Mouse (Mus musculus) heart, embryonic 11.5 days (tissue): ENCODE measurements around the gene Foxj3. TPM values are rescaled to one million over a fixed set of nuclear protein-coding genes. Genes with fewer than 3 reads are reported as not detected.
"Not testable (repeated sequence)": the region's sequence is repeated elsewhere in the genome, so short reads cannot be mapped to it uniquely, and the experiment has no call there.

Source experiments
- ATAC-seq: fragments of 200-750 bp; cut with Nextera tagmentation; replicated peaks from 2 replicates; pipeline ENCODE4 v1.8.0; 2017; ENCODE audit warnings: moderate library complexity; ENCODE audit not compliant: insufficient number of reproducible peaks, low FRiP score, low TSS enrichment
- H3K27ac ChIP-seq: fragments of 300-500 bp; sonication (generic); 2 replicates; pipeline ENCODE4 v1.5.1; 2014; ENCODE audit warnings: mild to moderate bottlenecking, low read depth, low read length
- H3K27me3 ChIP-seq: fragments of 300-500 bp; sonication (generic); 2 replicates; pipeline ENCODE4 v1.6.1; 2014; ENCODE audit warnings: mild to moderate bottlenecking, low read length, mixed read lengths; ENCODE audit not compliant: control insufficient read depth, insufficient read depth
- H3K36me3 ChIP-seq: fragments of 300-500 bp; sonication (generic); 2 replicates; pipeline ENCODE4 v1.6.1; 2014; ENCODE audit warnings: mild to moderate bottlenecking, low read length, moderate library complexity, mixed read lengths; ENCODE audit not compliant: control insufficient read depth, insufficient read depth
- H3K4me1 ChIP-seq: fragments of 300-500 bp; sonication (generic); 2 replicates; pipeline ENCODE4 v1.6.1; 2014; ENCODE audit warnings: low read length; ENCODE audit not compliant: control insufficient read depth, insufficient read depth
- H3K4me2 ChIP-seq: fragments of 300-500 bp; sonication (generic); 2 replicates; pipeline ENCODE4 v1.6.1; 2014; ENCODE audit warnings: mild to moderate bottlenecking, moderate library complexity
- H3K4me3 ChIP-seq: fragments of 300-500 bp; sonication (generic); 2 replicates; pipeline ENCODE4 v1.5.1; 2014; ENCODE audit warnings: low read depth, low read length
- H3K9ac ChIP-seq: fragments of 300-500 bp; sonication (generic); 2 replicates; pipeline ENCODE4 v1.6.1; 2014; ENCODE audit warnings: mild to moderate bottlenecking, low read depth, low read length, moderate library complexity
- H3K9me3 ChIP-seq: fragments of 300-500 bp; sonication (generic); replicated peaks from 2 replicates; pipeline ENCODE4 v1.6.1; 2016; ENCODE audit warnings: low read length; ENCODE audit not compliant: control insufficient read depth
- WGBS: fragments of 180-500 bp; shearing (Covaris S2); extraction: QIAGEN DNeasy Blood & Tissue Kit; methylation state at CpG from one replicate; pipeline ENCODE4 v1.1.7; 2014; ENCODE audit not compliant: insufficient replicate concordance; 5-methylcytosine and 5-hydroxymethylcytosine counted together
- polyA plus RNA-seq: library from polyadenylated mRNA; unstranded; fragments of >200 nt; fragmentation: Nextera tagmentation; extraction: Ambion mirVana; gene quantifications from 2 replicates; pipeline ENCODE4 v1.2.1, GENCODE M21; 2014

The Foxj3 gene
- 19.3 and 25.6 TPM in 2 replicates for polyA plus RNA-seq

DNA sequence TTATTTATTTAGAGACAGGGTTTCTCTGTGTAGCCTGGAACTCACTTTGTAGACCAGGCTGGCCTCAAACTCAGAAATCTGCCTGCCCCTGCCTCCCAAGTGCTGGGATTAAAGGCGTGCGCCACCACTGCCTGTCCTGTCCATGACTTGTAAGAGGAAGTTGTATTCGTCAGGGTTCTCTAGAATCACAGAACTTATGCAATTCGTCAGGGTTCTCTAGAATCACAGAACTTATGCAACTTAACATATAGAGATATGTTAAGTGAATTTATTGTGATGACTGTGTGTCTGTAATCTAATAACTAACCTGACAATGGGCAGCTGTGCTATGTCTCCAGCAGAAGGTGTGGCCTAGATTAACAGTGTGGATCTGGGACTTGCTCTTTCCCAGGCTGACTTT, at the start of gene Foxj3:
Foxj3 (plus strand) TSS at position 390 of the 400 bp plus-strand sequence.
- peaks cover 13% of the 10 kb centered on the region; the same call in 1 of the 2 replicates for H3K4me1 ChIP-seq
- H3K4me2 ChIP-seq, ATAC-seq, H3K27me3 ChIP-seq, H3K9me3 ChIP-seq, H3K9ac ChIP-seq, H3K27ac ChIP-seq, H3K36me3 ChIP-seq, H3K4me3 ChIP-seq: not testable (repeated sequence)
- 81% methylated on average over 4 of the region's 4 CpGs for WGBS

DNA sequence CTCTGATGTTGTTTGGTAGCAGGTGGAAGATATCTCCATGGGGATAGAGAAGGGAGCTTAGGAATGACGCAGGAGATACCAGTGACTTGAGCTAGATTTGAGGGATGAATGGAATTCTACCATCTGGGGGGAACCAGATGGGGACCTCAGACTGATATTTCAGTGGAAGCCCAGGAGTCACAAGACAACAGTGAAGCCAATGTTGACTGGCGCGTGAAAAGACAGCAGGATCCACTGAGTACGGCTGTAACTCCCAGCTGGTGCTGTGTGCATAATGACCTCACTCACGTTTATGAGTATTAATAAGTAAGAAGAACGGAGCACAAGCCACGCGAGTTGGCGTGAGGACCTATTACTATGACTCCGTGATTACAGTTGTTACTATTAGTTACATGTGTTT, 47.1 kb upstream of the Foxj3 start:
- WGBS = 85% methylated on average over 10 of the region's 10 CpGs
- no peak for ATAC-seq
- Histone ChIP-seq H3K4me2 (no peak overlapping the region), H3K9me3 (no peaks in the 10 kb centered on the region; the same call in 1 of the 2 replicates), H3K4me1 (peaks cover 5% of the 10 kb centered on the region; the same call in 1 of the 2 replicates), H3K9ac (no peak overlapping the region), H3K4me3 (no peak overlapping the region), H3K27me3 (peaks cover 19% of the 10 kb centered on the region), H3K27ac (no peak overlapping the region), H3K36me3 (no peaks in the 10 kb centered on the region)

DNA sequence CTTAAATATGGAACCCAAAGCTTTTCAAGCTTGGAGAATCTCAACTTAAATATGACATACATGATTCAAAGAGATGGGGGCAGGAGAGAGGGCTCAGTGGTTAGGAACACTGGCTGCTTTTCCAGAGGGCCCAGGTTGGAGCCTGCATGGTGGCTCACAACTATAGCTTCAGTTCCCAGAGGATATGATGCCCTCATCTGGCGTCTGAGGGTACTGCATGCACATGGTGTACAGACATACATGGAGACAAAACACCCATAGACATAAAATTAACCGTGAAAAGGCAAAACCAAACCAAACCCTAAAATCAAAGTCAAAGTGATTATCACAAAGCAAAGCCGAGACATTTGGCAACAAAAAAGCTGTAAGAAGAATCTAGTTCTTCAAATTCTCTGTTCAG, 46.0 kb upstream of the Foxj3 start:
- H3K4me2 ChIP-seq = no peak overlapping the region
- ATAC-seq = no peak
- WGBS = 68% methylated on average over 3 of the region's 3 CpGs

GRCm38 (mm10) chr4:119492291-119492932, 44.4 kb upstream of the Foxj3 start, which contains the start of gene Rimkla:
Gene Rimkla, minus strand, starts transcription at chr4:119492628.
- peaks cover 23% of the 10 kb centered on the region for H3K27me3 ChIP-seq
- peak; percentile 66 for ATAC-seq
- H3K4me3 ChIP-seq = peak within 1 kb of the TSS; percentile 61
- no peaks in the 10 kb centered on the region; the same call in 1 of the 2 replicates for H3K9me3 ChIP-seq
- peak within 1 kb of the TSS; percentile 67 for H3K9ac ChIP-seq
- peak within 1 kb of the TSS; percentile 80 for H3K4me2 ChIP-seq
- no peaks in the 10 kb centered on the region for H3K36me3 ChIP-seq
- peaks cover 5% of the 10 kb centered on the region; the same call in 1 of the 2 replicates for H3K4me1 ChIP-seq
- WGBS = under 1% methylated on average over 76 of the region's 77 CpGs
- H3K27ac ChIP-seq = no peak within 1 kb of the TSS

More for the DNA sequence above, 46.0 kb upstream of the Foxj3 start:
- Histone ChIP-seq H3K4me1 (peaks cover 5% of the 10 kb centered on the region; the same call in 1 of the 2 replicates), H3K9ac (no peak overlapping the region), H3K27ac (no peak overlapping the region), H3K27me3 (peaks cover 23% of the 10 kb centered on the region), H3K4me3 (no peak overlapping the region), H3K36me3 (no peaks in the 10 kb centered on the region), H3K9me3 (no peaks in the 10 kb centered on the region; the same call in 1 of the 2 replicates)

- Histone ChIP-seq H3K27ac (no peak overlapping the region), H3K36me3 (no peaks in the 10 kb centered on the region), H3K4me2 (peak overlapping the region; percentile 80), H3K27me3 (peaks cover 23% of the 10 kb centered on the region), H3K9me3 (no peaks in the 10 kb centered on the region; the same call in 1 of the 2 replicates), H3K4me1 (peaks cover 5% of the 10 kb centered on the region; the same call in 1 of the 2 replicates), H3K4me3 (peak overlapping the region; percentile 61), H3K9ac (peak overlapping the region; percentile 67; the same call in 1 of the 2 replicates)
- WGBS = 36% methylated on average over 10 of the region's 10 CpGs
- ATAC-seq = no peak
These were observed 43.9 kb upstream of the Foxj3 start for GRCm38 (mm10) chr4:119492933-119493327.

DNA sequence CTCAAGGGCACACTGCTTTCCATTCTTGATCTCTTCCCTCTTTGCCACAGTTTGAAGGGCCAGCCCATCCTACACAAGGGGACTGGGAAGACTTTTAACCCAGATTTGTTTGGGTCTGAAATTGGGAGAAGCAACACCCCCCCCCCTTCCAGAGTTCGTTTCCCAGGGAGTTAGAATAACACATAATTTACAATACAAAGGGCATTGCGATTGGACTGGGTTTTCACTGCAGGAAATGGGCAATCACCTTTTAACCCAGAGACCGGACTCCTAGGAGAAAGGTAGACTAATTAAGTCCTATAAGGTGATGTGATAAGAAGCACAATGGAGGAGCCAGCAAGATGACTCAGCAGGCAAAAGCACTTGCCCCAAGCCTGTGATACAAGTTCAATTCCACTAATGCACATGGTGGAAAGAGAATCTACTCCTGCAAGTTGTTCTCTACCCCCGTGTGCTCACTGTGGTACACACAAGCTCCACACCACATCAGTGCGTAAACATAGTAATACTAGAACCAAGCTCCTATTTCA, 38.4 kb upstream of the Foxj3 start:
- Histone ChIP-seq H3K9me3 (no peaks in the 10 kb centered on the region), H3K4me2 (no peak overlapping the region), H3K4me3 (no peak overlapping the region), H3K27me3 (peaks cover 10% of the 10 kb centered on the region; the same call in 1 of the 2 replicates), H3K27ac (no peak overlapping the region), H3K36me3 (no peaks in the 10 kb centered on the region), H3K9ac (no peak overlapping the region), H3K4me1 (no peaks in the 10 kb centered on the region)
- ATAC-seq = no peak
- 65% methylated on average over 5 of the region's 5 CpGs for WGBS

- 73% methylated on average over 2 of the region's 2 CpGs for WGBS
- no peak overlapping the region for H3K4me3 ChIP-seq
- no peak overlapping the region for H3K27ac ChIP-seq
- H3K4me1 ChIP-seq = peaks cover 5% of the 10 kb centered on the region; the same call in 1 of the 2 replicates
- no peaks in the 10 kb centered on the region for H3K9me3 ChIP-seq
- no peak overlapping the region for H3K4me2 ChIP-seq
- no peaks in the 10 kb centered on the region for H3K36me3 ChIP-seq
- H3K9ac ChIP-seq = no peak overlapping the region
- no peaks in the 10 kb centered on the region for H3K27me3 ChIP-seq
- no peak for ATAC-seq
These were observed 25.2 kb upstream of the Foxj3 start for GRCm38 (mm10) chr4:119511591-119511990.

DNA sequence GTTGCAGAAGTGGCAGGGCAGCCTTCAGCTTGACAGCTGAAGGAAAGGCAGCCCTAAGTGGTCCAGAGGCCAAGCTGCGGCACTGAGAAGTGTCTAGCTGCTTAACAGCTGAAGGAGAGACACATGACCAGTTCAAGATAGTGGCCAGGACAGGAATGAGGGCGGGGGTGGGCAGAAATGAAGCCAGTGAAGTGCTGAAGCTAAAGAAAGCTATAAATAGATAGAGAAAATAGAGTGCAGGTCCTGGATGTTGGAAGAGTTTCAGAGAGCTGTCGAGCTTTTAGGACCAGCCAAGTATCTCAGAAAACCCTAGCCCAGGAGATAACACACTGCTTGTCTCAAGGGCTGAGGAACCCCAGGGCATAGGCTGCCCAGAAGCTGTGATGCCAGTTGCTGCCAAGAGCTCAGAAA, 24.1 kb upstream of the Foxj3 start:
- Histone ChIP-seq H3K36me3 (no peaks in the 10 kb centered on the region), H3K4me3 (0 out of 2 replicates have a peak overlapping the region, but pooled peaks have one; percentile 6), H3K9ac (no peak overlapping the region), H3K9me3 (no peaks in the 10 kb centered on the region), H3K4me2 (peak overlapping the region; percentile 36), H3K27me3 (no peaks in the 10 kb centered on the region), H3K27ac (peak overlapping the region; percentile 86), H3K4me1 (peaks cover 5% of the 10 kb centered on the region; the same call in 1 of the 2 replicates)
- peak; percentile 77 for ATAC-seq
- WGBS = 17% methylated on average over 3 of the region's 3 CpGs
